Mouse (Mus musculus) lung, postnatal 4 days (tissue): ENCODE results near the gene Olfr1110.
"Not testable (repeated sequence)": the region's sequence is repeated elsewhere in the genome, so short reads cannot be mapped to it uniquely, and the experiment has no call there.

Experiments used
- DNase-seq, 2 experiments: peaks; one replicate each; pipeline ENCODE4 v3.0.0; 2021

Gene Olfr1110

DNA sequence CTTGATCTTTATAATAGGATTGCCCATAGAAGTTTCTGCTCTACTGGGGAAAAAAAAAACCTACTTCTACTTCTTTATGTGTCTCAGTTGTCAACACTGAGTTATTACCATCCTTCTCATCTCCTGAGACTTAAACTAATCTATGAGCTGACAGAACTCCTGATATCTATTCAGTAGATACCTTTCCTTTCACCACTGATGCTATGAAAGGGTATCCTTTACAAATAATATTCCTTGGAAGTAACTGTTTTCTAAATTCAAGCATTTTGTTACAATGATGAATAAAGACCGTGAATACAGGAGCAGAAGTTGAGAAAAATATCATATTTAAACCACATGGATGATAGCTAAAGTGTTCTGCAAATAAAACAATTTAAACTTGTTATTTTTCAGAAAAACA lies at the start of gene Olfr1110:
Gene Olfr1110 (minus strand): TSS at position 101 of the 400 bp plus-strand sequence.
- DNase-seq = no peak

DNA sequence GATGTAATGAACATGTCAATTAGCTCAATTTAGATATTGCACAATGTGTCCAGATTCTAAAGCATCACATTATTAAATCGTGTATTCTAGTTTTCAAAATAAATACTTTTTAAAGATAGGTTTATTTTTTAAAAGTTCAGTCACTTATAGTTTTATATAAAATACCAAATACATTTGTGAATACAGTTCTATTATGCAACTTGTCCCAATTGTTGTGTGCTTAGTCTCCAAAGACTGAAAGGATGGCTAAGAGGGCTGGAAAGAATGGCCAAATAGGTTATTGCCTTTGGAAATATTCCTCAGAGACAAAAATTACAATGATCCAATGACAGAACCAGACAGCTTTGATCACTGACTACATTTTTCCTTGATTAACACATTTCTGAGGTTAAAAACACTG lies 47.4 kb upstream of the Olfr1110 start, which contains the start of gene Olfr1112:
Gene Olfr1112 (plus strand): TSS at position 301 of the 400 bp plus-strand sequence.
- no peak for DNase-seq

DNA sequence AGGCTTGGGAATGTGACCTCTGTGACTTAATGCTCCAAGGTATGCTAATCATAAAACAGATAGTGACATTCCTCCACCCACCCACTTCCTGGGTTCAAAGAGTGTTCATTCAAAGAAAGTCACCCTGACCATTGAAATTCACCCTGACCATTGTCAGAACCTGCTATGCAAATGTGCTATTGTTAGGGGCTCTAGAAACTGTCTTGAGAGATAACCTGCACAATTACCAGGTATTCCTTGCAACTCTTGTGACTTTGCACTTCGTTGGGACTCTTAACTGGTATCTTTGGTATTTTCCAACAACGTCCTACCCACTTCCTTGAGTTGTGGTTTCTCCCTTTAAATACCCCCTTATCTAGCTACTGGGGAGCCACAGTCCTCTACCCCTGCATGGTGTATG lies 27.6 kb upstream of the Olfr1110 start:
- DNase-seq = not testable (repeated sequence)

DNA sequence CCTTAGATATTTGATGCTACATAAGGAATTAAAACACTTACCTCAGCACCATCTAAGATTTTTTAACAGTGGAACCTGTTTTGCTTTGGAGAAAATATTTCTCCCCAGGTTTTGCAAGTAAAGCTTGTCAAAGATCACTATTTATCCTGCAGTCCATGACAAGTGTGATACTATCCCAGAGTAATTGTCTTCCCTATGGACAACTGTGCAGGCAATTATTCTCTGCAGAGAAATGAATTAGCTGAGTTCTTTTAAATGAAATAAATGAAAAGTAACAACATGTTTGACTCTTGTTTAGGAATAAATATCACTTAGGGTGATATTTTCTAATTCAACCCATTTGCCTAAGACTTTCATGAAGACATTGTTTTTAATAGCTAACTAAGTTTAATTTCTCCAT lies 12.4 kb upstream of the Olfr1110 start, which contains the start of gene Olfr1111:
Gene Olfr1111 (minus strand): TSS at position 101 of the 400 bp plus-strand sequence.
- no peak for DNase-seq

DNA sequence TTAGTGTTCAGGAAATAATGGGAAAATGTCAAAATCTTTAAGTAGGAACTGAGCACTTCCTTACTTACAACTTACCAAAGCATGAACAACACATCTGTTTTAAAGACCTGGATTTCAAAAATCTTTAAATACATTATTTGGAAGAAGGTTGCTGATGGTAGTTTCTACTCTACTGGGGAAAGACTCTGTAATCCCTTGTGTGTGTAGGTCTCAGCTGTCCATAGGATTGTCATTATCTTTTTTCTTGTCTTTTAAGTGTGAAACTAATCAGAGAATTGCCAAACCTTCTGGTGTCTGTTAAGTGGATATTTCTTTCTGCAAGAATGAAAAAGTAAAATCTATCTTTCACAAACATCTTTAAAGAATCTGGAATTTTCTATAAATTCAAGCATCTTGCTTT lies 25.6 kb downstream of the Olfr1110 start, which contains the start of gene Olfr259:
Gene Olfr259 (minus strand): TSS at position 101 of the 400 bp plus-strand sequence.
- DNase-seq = no peak

DNA sequence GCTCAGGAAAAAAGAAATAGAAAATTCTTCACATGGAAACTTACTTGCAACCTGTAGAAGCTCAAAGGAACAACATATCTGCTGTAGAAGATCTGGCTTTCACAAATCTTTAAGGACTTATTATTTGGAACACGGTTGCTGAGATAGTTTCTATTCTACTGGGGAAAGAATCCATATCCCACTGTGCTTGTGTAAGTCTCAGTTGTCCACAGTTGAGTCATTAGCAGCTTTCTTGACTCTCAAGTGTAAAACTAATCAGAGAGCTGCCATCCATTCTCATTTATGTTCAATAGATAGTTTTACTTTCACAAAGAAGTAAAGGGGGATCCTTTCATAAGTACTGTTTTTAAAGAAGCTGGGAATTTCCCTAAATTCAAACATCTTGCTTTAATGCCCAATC lies 44.2 kb downstream of the Olfr1110 start, which contains the start of gene Olfr1109:
Gene Olfr1109 (minus strand): TSS at position 101 of the 400 bp plus-strand sequence.
- no peak for DNase-seq
